Mouse (Mus musculus): ENCODE results near the gene 2900011O08Rik.

- TF ChIP-seq POLR2A (IDR thresholded peaks at IDR 0.05; ENCODE audit: borderline replicate concordance, low read depth, low read length) (no peak), CTCF (IDR thresholded peaks at IDR 0.05; ENCODE audit: low read depth, low read length) (no peak)
Observed at GRCm38 (mm10) chr16:14029072-14029471, 42.7 kb downstream of the 2900011O08Rik start.

Data from bone marrow macrophage, adult 2 months (primary cell).